Mouse (Mus musculus): ENCODE results near the gene St3gal3. TPM values are rescaled to one million over a fixed set of nuclear protein-coding genes. Genes with fewer than 3 reads are reported as not detected.

St3gal3 gene
- polyA plus RNA-seq, 1 experiment from 2014 or later = 13.2 TPM

GRCm38 (mm10) chr4:118085025-118085424 lies 49.7 kb downstream of the St3gal3 start:
- no peak for ATAC-seq
- no peak overlapping the region for H3K4me2 ChIP-seq (ENCODE audit: low read length)
- no peak overlapping the region for H3K4me3 ChIP-seq (ENCODE audit: low read depth, low read length)
- peaks cover 5% of the 10 kb centered on the region; the same call in 1 of the 2 replicates for H3K4me1 ChIP-seq (ENCODE audit: control insufficient read depth, insufficient read depth, low read length)
- H3K36me3 ChIP-seq (ENCODE audit: control insufficient read depth, insufficient read depth, low read length) = no peaks in the 10 kb centered on the region
- 78% methylated on average over 4 of the region's 4 CpGs for WGBS
- H3K9me3 ChIP-seq (replicated peaks; ENCODE audit: control insufficient read depth, low read length, poor library complexity, severe bottlenecking) = no peaks in the 10 kb centered on the region
- H3K9ac ChIP-seq (ENCODE audit: low read depth, low read length) = no peak overlapping the region
- no peaks in the 10 kb centered on the region for H3K27me3 ChIP-seq (ENCODE audit: control insufficient read depth, insufficient read depth, low read depth, low read length)
- H3K27ac ChIP-seq (ENCODE audit: low read length) = no peak overlapping the region

GRCm38 (mm10) chr4:118083217-118083951 lies 51.3 kb downstream of the St3gal3 start:
- Histone ChIP-seq H3K27ac (ENCODE audit: low read length) (no peak overlapping the region), H3K4me1 (ENCODE audit: control insufficient read depth, insufficient read depth, low read length) (peaks cover 5% of the 10 kb centered on the region; the same call in 1 of the 2 replicates), H3K4me3 (ENCODE audit: low read depth, low read length) (no peak overlapping the region), H3K27me3 (ENCODE audit: control insufficient read depth, insufficient read depth, low read depth, low read length) (no peaks in the 10 kb centered on the region), H3K9me3 (replicated peaks; ENCODE audit: control insufficient read depth, low read length, poor library complexity, severe bottlenecking) (no peaks in the 10 kb centered on the region), H3K9ac (ENCODE audit: low read depth, low read length) (no peak overlapping the region), H3K36me3 (ENCODE audit: control insufficient read depth, insufficient read depth, low read length) (no peaks in the 10 kb centered on the region), H3K4me2 (ENCODE audit: low read length) (peak overlapping the region; percentile 17; the same call in 1 of the 2 replicates)
- 34% methylated on average over 14 of the region's 14 CpGs for WGBS
- ATAC-seq = peak; percentile 92

GRCm38 (mm10) chr4:118081608-118082331 lies 52.9 kb downstream of the St3gal3 start:
- peaks cover 5% of the 10 kb centered on the region; the same call in 1 of the 2 replicates for H3K4me1 ChIP-seq (ENCODE audit: control insufficient read depth, insufficient read depth, low read length)
- H3K27ac ChIP-seq (ENCODE audit: low read length) = no peak overlapping the region
- no peak overlapping the region for H3K9ac ChIP-seq (ENCODE audit: low read depth, low read length)
- H3K9me3 ChIP-seq (replicated peaks; ENCODE audit: control insufficient read depth, low read length, poor library complexity, severe bottlenecking) = no peaks in the 10 kb centered on the region
- no peak overlapping the region for H3K4me2 ChIP-seq (ENCODE audit: low read length)
- no peaks in the 10 kb centered on the region for H3K27me3 ChIP-seq (ENCODE audit: control insufficient read depth, insufficient read depth, low read depth, low read length)
- no peak overlapping the region for H3K4me3 ChIP-seq (ENCODE audit: low read depth, low read length)
- ATAC-seq = no peak
- no peaks in the 10 kb centered on the region for H3K36me3 ChIP-seq (ENCODE audit: control insufficient read depth, insufficient read depth, low read length)
- 74% methylated on average over 18 of the region's 18 CpGs for WGBS

- no peaks in the 10 kb centered on the region for H3K36me3 ChIP-seq (ENCODE audit: control insufficient read depth, insufficient read depth, low read length)
- no peak overlapping the region for H3K4me2 ChIP-seq (ENCODE audit: low read length)
- H3K27ac ChIP-seq (ENCODE audit: low read length) = no peak overlapping the region
- no peak overlapping the region for H3K4me3 ChIP-seq (ENCODE audit: low read depth, low read length)
- no peak for ATAC-seq
- no peak overlapping the region for H3K9ac ChIP-seq (ENCODE audit: low read depth, low read length)
- H3K27me3 ChIP-seq (ENCODE audit: control insufficient read depth, insufficient read depth, low read depth, low read length) = no peaks in the 10 kb centered on the region
- 69% methylated on average over 8 of the region's 8 CpGs for WGBS
- H3K9me3 ChIP-seq (replicated peaks; ENCODE audit: control insufficient read depth, low read length, poor library complexity, severe bottlenecking) = no peaks in the 10 kb centered on the region
- peaks cover 5% of the 10 kb centered on the region; the same call in 1 of the 2 replicates for H3K4me1 ChIP-seq (ENCODE audit: control insufficient read depth, insufficient read depth, low read length)
These were observed 54.2 kb downstream of the St3gal3 start for GRCm38 (mm10) chr4:118080481-118080880.

GRCm38 (mm10) chr4:118079195-118079594 lies 55.5 kb downstream of the St3gal3 start:
- peaks cover 5% of the 10 kb centered on the region; the same call in 1 of the 2 replicates for H3K4me1 ChIP-seq (ENCODE audit: control insufficient read depth, insufficient read depth, low read length)
- peaks cover under 1% of the 10 kb centered on the region; the same call in 1 of the 2 replicates for H3K9me3 ChIP-seq (replicated peaks; ENCODE audit: control insufficient read depth, low read length, poor library complexity, severe bottlenecking)
- 92% methylated on average over 8 of the region's 8 CpGs for WGBS
- H3K27me3 ChIP-seq (ENCODE audit: control insufficient read depth, insufficient read depth, low read depth, low read length) = no peaks in the 10 kb centered on the region
- no peak for ATAC-seq
- no peak overlapping the region for H3K4me2 ChIP-seq (ENCODE audit: low read length)
- H3K4me3 ChIP-seq (ENCODE audit: low read depth, low read length) = no peak overlapping the region
- H3K36me3 ChIP-seq (ENCODE audit: control insufficient read depth, insufficient read depth, low read length) = no peaks in the 10 kb centered on the region
- H3K27ac ChIP-seq (ENCODE audit: low read length) = no peak overlapping the region
- H3K9ac ChIP-seq (ENCODE audit: low read depth, low read length) = no peak overlapping the region

GRCm38 (mm10) chr4:118078576-118078975 lies 56.1 kb downstream of the St3gal3 start:
- H3K36me3 ChIP-seq (ENCODE audit: control insufficient read depth, insufficient read depth, low read length) = no peaks in the 10 kb centered on the region
- H3K27me3 ChIP-seq (ENCODE audit: control insufficient read depth, insufficient read depth, low read depth, low read length) = no peaks in the 10 kb centered on the region
- ATAC-seq = no peak
- H3K27ac ChIP-seq (ENCODE audit: low read length) = no peak overlapping the region
- no peak overlapping the region for H3K4me2 ChIP-seq (ENCODE audit: low read length)
- no peak overlapping the region for H3K4me3 ChIP-seq (ENCODE audit: low read depth, low read length)
- peaks cover 5% of the 10 kb centered on the region; the same call in 1 of the 2 replicates for H3K4me1 ChIP-seq (ENCODE audit: control insufficient read depth, insufficient read depth, low read length)
- peaks cover 3% of the 10 kb centered on the region; the same call in 1 of the 2 replicates for H3K9me3 ChIP-seq (replicated peaks; ENCODE audit: control insufficient read depth, low read length, poor library complexity, severe bottlenecking)
- H3K9ac ChIP-seq (ENCODE audit: low read depth, low read length) = no peak overlapping the region
- WGBS = 89% methylated on average over 9 of the region's 9 CpGs

GRCm38 (mm10) chr4:118077293-118077752 lies 57.4 kb downstream of the St3gal3 start:
- no peaks in the 10 kb centered on the region for H3K36me3 ChIP-seq (ENCODE audit: control insufficient read depth, insufficient read depth, low read length)
- H3K27ac ChIP-seq (ENCODE audit: low read length) = no peak overlapping the region
- no peak overlapping the region; the same call in 1 of the 2 replicates for H3K9ac ChIP-seq (ENCODE audit: low read depth, low read length)
- peaks cover 2% of the 10 kb centered on the region; the same call in 1 of the 2 replicates for H3K4me1 ChIP-seq (ENCODE audit: control insufficient read depth, insufficient read depth, low read length)
- no peaks in the 10 kb centered on the region for H3K27me3 ChIP-seq (ENCODE audit: control insufficient read depth, insufficient read depth, low read depth, low read length)
- H3K4me2 ChIP-seq (ENCODE audit: low read length) = no peak overlapping the region
- no peak for ATAC-seq
- H3K4me3 ChIP-seq (ENCODE audit: low read depth, low read length) = no peak overlapping the region
- WGBS = 51% methylated on average over 12 of the region's 12 CpGs
- peaks cover 3% of the 10 kb centered on the region; the same call in 1 of the 2 replicates for H3K9me3 ChIP-seq (replicated peaks; ENCODE audit: control insufficient read depth, low read length, poor library complexity, severe bottlenecking)

GRCm38 (mm10) chr4:118076648-118077047 lies 58.1 kb downstream of the St3gal3 start:
- H3K4me3 ChIP-seq (ENCODE audit: low read depth, low read length) = no peak overlapping the region
- H3K4me1 ChIP-seq (ENCODE audit: control insufficient read depth, insufficient read depth, low read length) = no peaks in the 10 kb centered on the region
- no peak overlapping the region for H3K4me2 ChIP-seq (ENCODE audit: low read length)
- WGBS = 95% methylated on average over 1 of the region's 1 CpGs
- H3K9me3 ChIP-seq (replicated peaks; ENCODE audit: control insufficient read depth, low read length, poor library complexity, severe bottlenecking) = peaks cover 3% of the 10 kb centered on the region; the same call in 1 of the 2 replicates
- ATAC-seq = no peak
- no peaks in the 10 kb centered on the region for H3K27me3 ChIP-seq (ENCODE audit: control insufficient read depth, insufficient read depth, low read depth, low read length)
- H3K36me3 ChIP-seq (ENCODE audit: control insufficient read depth, insufficient read depth, low read length) = no peaks in the 10 kb centered on the region
- no peak overlapping the region for H3K27ac ChIP-seq (ENCODE audit: low read length)
- H3K9ac ChIP-seq (ENCODE audit: low read depth, low read length) = no peak overlapping the region

- Histone ChIP-seq H3K4me2 (ENCODE audit: low read length) (no peak overlapping the region), H3K9ac (ENCODE audit: low read depth, low read length) (no peak overlapping the region), H3K27ac (ENCODE audit: low read length) (no peak overlapping the region), H3K36me3 (ENCODE audit: control insufficient read depth, insufficient read depth, low read length) (no peaks in the 10 kb centered on the region), H3K9me3 (replicated peaks; ENCODE audit: control insufficient read depth, low read length, poor library complexity, severe bottlenecking) (peaks cover 3% of the 10 kb centered on the region; the same call in 1 of the 2 replicates), H3K4me3 (ENCODE audit: low read depth, low read length) (no peak overlapping the region), H3K27me3 (ENCODE audit: control insufficient read depth, insufficient read depth, low read depth, low read length) (no peaks in the 10 kb centered on the region), H3K4me1 (ENCODE audit: control insufficient read depth, insufficient read depth, low read length) (no peaks in the 10 kb centered on the region)
- no peak for ATAC-seq
- 89% methylated on average over 9 of the region's 9 CpGs for WGBS
These were observed 59.4 kb downstream of the St3gal3 start for GRCm38 (mm10) chr4:118075343-118075742.
